Mouse (Mus musculus): Measurements from ENCODE around the gene Epor. TPM values are rescaled to one million over a fixed set of nuclear protein-coding genes. Genes with fewer than 3 reads are reported as not detected.

Gene Epor
- polyA plus RNA-seq, 1 experiment: 0.57 TPM

DNA sequence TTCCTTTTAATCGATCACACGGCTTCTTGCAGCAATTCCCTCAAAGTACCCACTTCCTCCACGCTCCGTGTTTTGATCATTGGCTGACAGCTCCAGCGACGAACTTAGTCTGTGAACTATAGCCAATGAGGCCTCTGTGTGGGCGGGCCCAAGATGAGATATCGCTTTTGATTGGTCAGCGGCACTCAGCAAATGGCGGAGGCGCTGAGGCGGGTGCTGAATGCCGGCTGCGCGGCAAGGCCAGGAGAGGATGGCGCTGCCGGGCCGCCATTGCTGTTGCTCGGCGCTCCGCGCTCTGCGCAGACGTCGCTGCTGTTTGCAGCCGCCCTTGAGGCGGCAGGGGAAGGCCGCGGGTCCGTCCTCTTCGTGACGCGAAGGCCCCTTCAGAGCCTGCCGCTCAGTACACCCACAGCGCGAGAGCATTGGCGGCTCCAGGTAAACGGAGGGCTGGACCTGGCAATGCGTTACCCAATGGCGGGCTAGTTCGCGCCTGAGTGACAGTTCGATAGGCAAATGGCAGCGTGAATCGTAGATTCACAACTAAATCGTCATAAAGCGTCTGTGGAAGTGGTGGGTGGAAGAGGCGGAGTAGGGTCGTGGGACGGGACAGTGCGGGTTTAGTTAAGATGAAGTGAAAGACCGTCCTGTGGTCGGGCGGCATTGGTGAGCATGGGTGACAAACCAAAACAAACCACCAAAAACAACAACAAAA lies 7.6 kb downstream of the Epor start, which contains the start of gene Swsap1:
Gene Swsap1 (plus strand): TSS at position 186 of the 712 bp plus-strand sequence.
- Histone ChIP-seq H3K4me1 (ENCODE audit: control insufficient read depth, insufficient read depth, low read length) (no peaks in the 10 kb centered on the region), H3K27me3 (ENCODE audit: control insufficient read depth, insufficient read depth, low read length, poor library complexity, severe bottlenecking) (no peaks in the 10 kb centered on the region), H3K9me3 (replicated peaks; ENCODE audit: control insufficient read depth, insufficient read depth, low read length, poor library complexity, severe bottlenecking) (no peaks in the 10 kb centered on the region), H3K9ac (ENCODE audit: low read depth, poor library complexity, severe bottlenecking) (peak within 1 kb of the TSS; percentile 46), H3K4me3 (ENCODE audit: low read depth, low read length) (peak within 1 kb of the TSS; percentile 99), H3K36me3 (ENCODE audit: control insufficient read depth, insufficient read depth, low read length, poor library complexity, severe bottlenecking) (no peaks in the 10 kb centered on the region), H3K27ac (ENCODE audit: insufficient read depth, low read length) (no peak within 1 kb of the TSS)
- TF ChIP-seq POLR2A (IDR thresholded peaks at IDR 0.05; ENCODE audit: insufficient read depth, low read length): peak; percentile 32
- TF ChIP-seq EP300 (IDR thresholded peaks at IDR 0.05; ENCODE audit: insufficient read depth, low read depth, low read length): no peak

DNA sequence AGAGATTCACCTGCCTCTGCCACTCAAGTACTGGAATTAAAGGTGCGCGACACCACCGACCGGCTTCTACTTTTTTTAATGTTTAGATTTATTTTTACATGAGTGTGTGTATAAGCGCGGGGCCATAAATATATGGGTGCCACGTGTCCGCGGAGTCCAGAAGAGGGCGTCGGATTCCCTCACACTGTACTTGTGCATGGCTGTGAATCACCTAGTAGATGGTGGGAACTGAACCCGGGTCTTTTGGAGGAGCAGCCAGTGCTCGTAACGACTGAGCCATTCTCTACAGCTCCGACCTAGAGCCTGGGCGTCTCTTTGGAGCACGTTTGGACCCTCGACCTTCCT lies 8.1 kb downstream of the Epor start:
- TF ChIP-seq EP300 (IDR thresholded peaks at IDR 0.05; ENCODE audit: insufficient read depth, low read depth, low read length): no peak
- no peak for TF ChIP-seq POLR2A (IDR thresholded peaks at IDR 0.05; ENCODE audit: insufficient read depth, low read length)
- TF ChIP-seq CTCF (IDR thresholded peaks at IDR 0.05; ENCODE audit: low read depth, low read length): peak; percentile 46
- Histone ChIP-seq H3K9me3 (replicated peaks; ENCODE audit: control insufficient read depth, insufficient read depth, low read length, poor library complexity, severe bottlenecking) (no peaks in the 10 kb centered on the region), H3K27ac (ENCODE audit: insufficient read depth, low read length) (no peak overlapping the region), H3K4me1 (ENCODE audit: control insufficient read depth, insufficient read depth, low read length) (no peaks in the 10 kb centered on the region), H3K36me3 (ENCODE audit: control insufficient read depth, insufficient read depth, low read length, poor library complexity, severe bottlenecking) (no peaks in the 10 kb centered on the region), H3K4me3 (ENCODE audit: low read depth, low read length) (peak overlapping the region; percentile 99), H3K9ac (ENCODE audit: low read depth, poor library complexity, severe bottlenecking) (peak overlapping the region; percentile 46), H3K27me3 (ENCODE audit: control insufficient read depth, insufficient read depth, low read length, poor library complexity, severe bottlenecking) (no peaks in the 10 kb centered on the region)

DNA sequence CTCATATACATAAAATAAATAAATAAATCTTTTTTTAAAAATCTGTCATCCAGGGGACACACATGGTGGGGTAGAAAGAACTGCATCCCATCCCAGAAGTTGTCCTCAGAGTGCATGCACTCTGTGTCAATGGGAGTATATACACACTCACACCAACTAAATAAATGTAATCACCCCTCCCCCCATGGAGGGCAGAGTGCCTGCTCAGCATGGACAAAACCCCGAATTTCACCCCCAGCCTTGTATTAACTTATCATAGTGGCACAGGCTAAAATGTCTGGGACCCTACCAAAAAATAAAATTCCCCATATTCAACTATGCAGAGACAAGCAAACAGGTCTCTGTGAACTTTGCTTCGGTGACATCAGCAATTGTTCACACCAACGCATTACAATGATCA lies 8.7 kb downstream of the Epor start:
- Histone ChIP-seq H3K4me3 (ENCODE audit: low read depth, low read length) (no peak overlapping the region), H3K4me1 (ENCODE audit: control insufficient read depth, insufficient read depth, low read length) (no peaks in the 10 kb centered on the region)

DNA sequence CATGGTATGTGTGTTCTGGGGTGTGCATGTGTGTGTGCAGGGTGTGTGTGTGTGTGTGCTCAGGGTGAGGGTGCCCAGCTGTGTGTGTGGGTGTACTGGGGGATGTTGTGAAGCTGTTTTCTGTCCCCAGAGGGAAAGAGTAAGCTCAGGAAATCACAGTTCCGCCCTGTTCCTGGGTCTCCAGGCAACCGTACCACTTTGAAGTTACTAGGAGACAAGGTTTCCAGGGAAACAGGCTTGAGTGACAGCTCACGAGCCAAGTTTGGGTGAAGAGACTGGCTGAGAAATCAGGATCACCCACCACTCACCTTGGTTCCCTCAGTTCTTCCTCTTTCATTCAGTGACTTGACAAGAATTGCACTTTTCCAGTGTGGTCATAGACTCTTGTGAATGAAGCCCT lies 9.7 kb downstream of the Epor start:
- H3K36me3 ChIP-seq (ENCODE audit: control insufficient read depth, insufficient read depth, low read length, poor library complexity, severe bottlenecking): no peaks in the 10 kb centered on the region
- H3K9me3 ChIP-seq (replicated peaks; ENCODE audit: control insufficient read depth, insufficient read depth, low read length, poor library complexity, severe bottlenecking): no peaks in the 10 kb centered on the region
- H3K27me3 ChIP-seq (ENCODE audit: control insufficient read depth, insufficient read depth, low read length, poor library complexity, severe bottlenecking): no peaks in the 10 kb centered on the region
- H3K9ac ChIP-seq (ENCODE audit: low read depth, poor library complexity, severe bottlenecking): no peak overlapping the region
- no peaks in the 10 kb centered on the region for H3K4me1 ChIP-seq (ENCODE audit: control insufficient read depth, insufficient read depth, low read length)
- no peak overlapping the region for H3K27ac ChIP-seq (ENCODE audit: insufficient read depth, low read length)
- TF ChIP-seq POLR2A (IDR thresholded peaks at IDR 0.05; ENCODE audit: insufficient read depth, low read length): no peak
- no peak for TF ChIP-seq CTCF (IDR thresholded peaks at IDR 0.05; ENCODE audit: low read depth, low read length)
- TF ChIP-seq EP300 (IDR thresholded peaks at IDR 0.05; ENCODE audit: insufficient read depth, low read depth, low read length): no peak
- H3K4me3 ChIP-seq (ENCODE audit: low read depth, low read length): no peak overlapping the region

More for the DNA sequence above, 8.7 kb downstream of the Epor start:
- H3K27me3 ChIP-seq (ENCODE audit: control insufficient read depth, insufficient read depth, low read length, poor library complexity, severe bottlenecking): no peaks in the 10 kb centered on the region
- H3K9ac ChIP-seq (ENCODE audit: low read depth, poor library complexity, severe bottlenecking): no peak overlapping the region
- TF ChIP-seq POLR2A (IDR thresholded peaks at IDR 0.05; ENCODE audit: insufficient read depth, low read length): no peak
- TF ChIP-seq CTCF (IDR thresholded peaks at IDR 0.05; ENCODE audit: low read depth, low read length): no peak
- no peak for TF ChIP-seq EP300 (IDR thresholded peaks at IDR 0.05; ENCODE audit: insufficient read depth, low read depth, low read length)
- H3K27ac ChIP-seq (ENCODE audit: insufficient read depth, low read length): no peak overlapping the region
- no peaks in the 10 kb centered on the region for H3K36me3 ChIP-seq (ENCODE audit: control insufficient read depth, insufficient read depth, low read length, poor library complexity, severe bottlenecking)
- H3K9me3 ChIP-seq (replicated peaks; ENCODE audit: control insufficient read depth, insufficient read depth, low read length, poor library complexity, severe bottlenecking): no peaks in the 10 kb centered on the region

DNA sequence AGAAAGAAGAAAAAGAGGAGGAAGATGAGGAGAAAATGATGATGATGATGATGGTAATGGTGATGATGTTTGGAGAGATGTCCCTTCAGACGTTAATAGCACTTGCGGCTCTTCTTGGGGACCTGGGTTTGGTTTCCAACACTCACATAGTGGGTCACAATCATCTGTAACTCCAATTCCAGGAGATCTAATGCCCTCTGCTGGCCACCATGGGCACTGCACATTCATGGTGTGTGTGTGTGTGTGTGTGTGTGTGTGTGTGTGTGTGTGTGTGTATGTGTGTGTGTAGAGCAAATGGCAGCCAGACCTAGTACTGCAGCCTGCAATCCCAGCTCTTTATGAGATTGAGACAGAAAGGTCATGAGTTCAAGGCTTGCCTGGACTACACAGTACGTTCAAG lies 11.3 kb downstream of the Epor start:
- H3K4me1 ChIP-seq (ENCODE audit: control insufficient read depth, insufficient read depth, low read length): peaks cover 2% of the 10 kb centered on the region
- H3K9me3 ChIP-seq (replicated peaks; ENCODE audit: control insufficient read depth, insufficient read depth, low read length, poor library complexity, severe bottlenecking): no peaks in the 10 kb centered on the region
- no peak overlapping the region for H3K4me3 ChIP-seq (ENCODE audit: low read depth, low read length)
- no peaks in the 10 kb centered on the region for H3K27me3 ChIP-seq (ENCODE audit: control insufficient read depth, insufficient read depth, low read length, poor library complexity, severe bottlenecking)
- H3K36me3 ChIP-seq (ENCODE audit: control insufficient read depth, insufficient read depth, low read length, poor library complexity, severe bottlenecking): no peaks in the 10 kb centered on the region
- no peak overlapping the region for H3K27ac ChIP-seq (ENCODE audit: insufficient read depth, low read length)
- H3K9ac ChIP-seq (ENCODE audit: low read depth, poor library complexity, severe bottlenecking): no peak overlapping the region
- TF ChIP-seq POLR2A (IDR thresholded peaks at IDR 0.05; ENCODE audit: insufficient read depth, low read length): no peak
- TF ChIP-seq CTCF (IDR thresholded peaks at IDR 0.05; ENCODE audit: low read depth, low read length): peak; percentile 66
- TF ChIP-seq EP300 (IDR thresholded peaks at IDR 0.05; ENCODE audit: insufficient read depth, low read depth, low read length): no peak

DNA sequence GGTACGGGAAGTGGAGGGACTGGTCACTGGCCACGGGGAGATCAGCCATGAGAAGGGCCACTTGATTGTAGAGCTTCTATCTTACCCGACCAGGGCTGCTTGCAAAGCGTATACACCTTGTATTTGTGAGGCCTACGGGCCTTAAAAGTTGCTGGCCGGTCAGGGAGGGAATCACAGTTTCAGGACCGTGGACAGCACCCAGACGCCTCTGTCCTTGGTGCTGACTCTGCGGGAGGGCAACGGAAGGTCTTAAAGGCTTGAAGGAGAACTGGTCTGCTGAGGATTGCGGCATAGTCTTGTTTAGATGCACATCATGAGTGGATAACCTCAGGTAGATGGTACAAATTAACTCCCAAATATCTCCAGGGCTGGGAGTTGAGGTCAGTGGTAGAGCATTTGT lies 13.0 kb downstream of the Epor start:
- H3K36me3 ChIP-seq (ENCODE audit: control insufficient read depth, insufficient read depth, low read length, poor library complexity, severe bottlenecking): no peaks in the 10 kb centered on the region
- no peak overlapping the region for H3K27ac ChIP-seq (ENCODE audit: insufficient read depth, low read length)
- no peaks in the 10 kb centered on the region for H3K9me3 ChIP-seq (replicated peaks; ENCODE audit: control insufficient read depth, insufficient read depth, low read length, poor library complexity, severe bottlenecking)
- H3K27me3 ChIP-seq (ENCODE audit: control insufficient read depth, insufficient read depth, low read length, poor library complexity, severe bottlenecking): no peaks in the 10 kb centered on the region
- H3K4me1 ChIP-seq (ENCODE audit: control insufficient read depth, insufficient read depth, low read length): peaks cover 2% of the 10 kb centered on the region
- no peak overlapping the region for H3K9ac ChIP-seq (ENCODE audit: low read depth, poor library complexity, severe bottlenecking)
- TF ChIP-seq EP300 (IDR thresholded peaks at IDR 0.05; ENCODE audit: insufficient read depth, low read depth, low read length) (peak; percentile 77; the same call in 1 of the 2 replicates), POLR2A (IDR thresholded peaks at IDR 0.05; ENCODE audit: insufficient read depth, low read length) (no peak), CTCF (IDR thresholded peaks at IDR 0.05; ENCODE audit: low read depth, low read length) (peak; percentile 42)
- H3K4me3 ChIP-seq (ENCODE audit: low read depth, low read length): no peak overlapping the region

All from ES-Bruce4 (cell line).